Mouse (Mus musculus) MEL (cell line): ENCODE data around the gene 1500009C09Rik. TPM values are rescaled to one million over a fixed set of nuclear protein-coding genes. Genes with fewer than 3 reads are reported as not detected.

Experiments used
- DNase-seq: peaks from one replicate; pipeline ENCODE4 v3.0.0; 2011; ENCODE audit warnings: low read depth, low spot score
- H3K27ac ChIP-seq: 2 replicates; pipeline ENCODE4 v1.5.1; 2012; ENCODE audit warnings: low read depth, mild to moderate bottlenecking, control low read depth, low read length, moderate library complexity; ENCODE audit not compliant: control insufficient read depth
- H3K27me3 ChIP-seq, 2 experiments: fragments of 150-350 bp in 1 of 2; sonication (generic) in 1 of 2; 2 replicates each; pipeline ENCODE4 v1.6.1; 2012; ENCODE audit warnings: low read length in 2 of 2, mild to moderate bottlenecking in 2 of 2, improper control_type of control experiment in 1 of 2, moderate library complexity in 1 of 2; ENCODE audit not compliant: insufficient read depth in 2 of 2, control insufficient read depth in 1 of 2
- H3K36me3 ChIP-seq, 2 experiments: 2 replicates each; pipeline ENCODE4 v1.6.1; 2012 to 2014; ENCODE audit warnings: low read length in 2 of 2, improper control_type of control experiment in 1 of 2, inconsistent platforms in 1 of 2, mild to moderate bottlenecking in 1 of 2; ENCODE audit not compliant: insufficient read depth in 2 of 2, control insufficient read depth in 1 of 2
- H3K4me1 ChIP-seq, 2 experiments: fragments of 150-350 bp in 1 of 2; sonication (generic) in 1 of 2; 2 replicates each; pipeline ENCODE4 v1.6.1; 2012; ENCODE audit warnings: low read length in 2 of 2, improper control_type of control experiment in 1 of 2, mild to moderate bottlenecking in 1 of 2; ENCODE audit not compliant: insufficient read depth in 2 of 2, control insufficient read depth in 1 of 2
- H3K4me3 ChIP-seq, 2 experiments: fragments of 150-350 bp in 1 of 2; sonication (generic) in 1 of 2; 2 replicates each; pipeline ENCODE4 v1.5.1; 2012; ENCODE audit warnings: low read depth in 2 of 2, low read length in 2 of 2, mild to moderate bottlenecking in 2 of 2, moderate library complexity in 2 of 2, control low read depth in 1 of 2, improper control_type of control experiment in 1 of 2; ENCODE audit not compliant: control insufficient read depth in 1 of 2, insufficient read depth in 1 of 2
- H3K79me2 ChIP-seq: 2 replicates; pipeline ENCODE4 v1.6.1; 2012; ENCODE audit warnings: mild to moderate bottlenecking, low read length, moderate library complexity; ENCODE audit not compliant: control insufficient read depth, poor library complexity, insufficient read depth
- H3K9ac ChIP-seq: 2 replicates; pipeline ENCODE4 v1.6.1; 2012; ENCODE audit warnings: low read depth, mild to moderate bottlenecking, control low read depth, low read length, moderate library complexity; ENCODE audit not compliant: control insufficient read depth, poor library complexity, severe bottlenecking
- H3K9me3 ChIP-seq: fragments of 150-350 bp; sonication (generic); replicated peaks from 2 replicates; pipeline ENCODE4 v1.6.1; 2012; ENCODE audit warnings: mild to moderate bottlenecking, low read length, improper control_type of control experiment, moderate library complexity; ENCODE audit not compliant: insufficient read depth
- BHLHE40 ChIP-seq: IDR thresholded peaks from 2 replicates; pipeline ENCODE4 v1.6.1; 2012; ENCODE audit warnings: low read depth, mild to moderate bottlenecking, inconsistent platforms, low read length, improper control_type of control experiment, borderline replicate concordance
- CHD1 ChIP-seq: IDR thresholded peaks from 2 replicates; pipeline ENCODE4 v1.6.1; 2012; ENCODE audit warnings: low read depth, mild to moderate bottlenecking, inconsistent platforms, low read length, improper control_type of control experiment
- CHD2 ChIP-seq: IDR thresholded peaks from 2 replicates; pipeline ENCODE4 v1.6.1; 2011; ENCODE audit warnings: low read length, improper control_type of control experiment
- CTCF ChIP-seq, 3 experiments: IDR thresholded peaks in 2 of 3; conservative IDR thresholded peaks in 1 of 3; 2 replicates each; pipeline ENCODE4 v1.5.1; 2011 to 2012; ENCODE audit warnings: low read length in 3 of 3, low read depth in 2 of 3, mild to moderate bottlenecking in 2 of 3, improper control_type of control experiment in 1 of 3, inconsistent platforms in 1 of 3, mixed read lengths in 1 of 3, moderate library complexity in 1 of 3; ENCODE audit not compliant: control insufficient read depth in 1 of 3, insufficient read depth in 1 of 3, poor library complexity in 1 of 3, severe bottlenecking in 1 of 3
- E2F4 ChIP-seq: IDR thresholded peaks from 2 replicates; pipeline ENCODE4 v1.6.1; 2011; ENCODE audit warnings: low read depth, low read length, improper control_type of control experiment, borderline replicate concordance
- ETS1 ChIP-seq: IDR thresholded peaks from 2 replicates; pipeline ENCODE4 v1.6.1; 2012; ENCODE audit warnings: low read depth, mild to moderate bottlenecking, inconsistent platforms, low read length, improper control_type of control experiment, moderate library complexity
- GABPA ChIP-seq: IDR thresholded peaks from 2 replicates; pipeline ENCODE4 v1.6.1; 2012; ENCODE audit warnings: low read depth, mild to moderate bottlenecking, inconsistent platforms, low read length, improper control_type of control experiment, moderate library complexity
- HCFC1 ChIP-seq: IDR thresholded peaks from 2 replicates; pipeline ENCODE4 v1.6.1; 2012; ENCODE audit warnings: low read depth, mild to moderate bottlenecking, inconsistent platforms, low read length, improper control_type of control experiment, moderate library complexity
- JUND ChIP-seq: IDR thresholded peaks from 2 replicates; pipeline ENCODE4 v1.6.1; 2011; ENCODE audit warnings: low read depth, mild to moderate bottlenecking, improper control_type of control experiment, low read length
- MAX ChIP-seq: IDR thresholded peaks from 2 replicates; pipeline ENCODE4 v1.6.1; 2011; ENCODE audit warnings: low read length, improper control_type of control experiment
- MAZ ChIP-seq: IDR thresholded peaks from 2 replicates; pipeline ENCODE4 v1.6.1; 2012; ENCODE audit warnings: low read depth, mild to moderate bottlenecking, inconsistent platforms, low read length, improper control_type of control experiment
- MXI1 ChIP-seq: IDR thresholded peaks from 2 replicates; pipeline ENCODE4 v1.6.1; 2011; ENCODE audit warnings: mild to moderate bottlenecking, low read depth, low read length, improper control_type of control experiment
- MYC ChIP-seq: IDR thresholded peaks from 2 replicates; pipeline ENCODE4 v1.6.1; 2011; ENCODE audit warnings: low read depth, mild to moderate bottlenecking, low read length, improper control_type of control experiment, moderate library complexity
- NELFE ChIP-seq: IDR thresholded peaks from 2 replicates; pipeline ENCODE4 v1.6.1; 2011; ENCODE audit warnings: low read depth, low read length, improper control_type of control experiment
- NRF1 ChIP-seq: IDR thresholded peaks from 2 replicates; pipeline ENCODE4 v1.6.1; 2014; ENCODE audit warnings: low read depth, mild to moderate bottlenecking, inconsistent platforms, low read length, improper control_type of control experiment, moderate library complexity; ENCODE audit not compliant: poor library complexity, insufficient read depth, severe bottlenecking
- POLR2AphosphoS2 ChIP-seq: IDR thresholded peaks from 2 replicates; pipeline ENCODE4 v1.6.1; 2011; ENCODE audit warnings: low read length, improper control_type of control experiment
- RAD21 ChIP-seq: IDR thresholded peaks from 2 replicates; pipeline ENCODE4 v1.6.1; 2011; ENCODE audit warnings: mild to moderate bottlenecking, low read depth, low read length, improper control_type of control experiment
- RCOR1 ChIP-seq: IDR thresholded peaks from 2 replicates; pipeline ENCODE4 v1.6.1; 2012; ENCODE audit warnings: low read depth, mild to moderate bottlenecking, inconsistent platforms, low read length, improper control_type of control experiment
- SMC3 ChIP-seq: IDR thresholded peaks from 2 replicates; pipeline ENCODE4 v1.6.1; 2011; ENCODE audit warnings: low read depth, low read length, improper control_type of control experiment
- TAL1 ChIP-seq: IDR thresholded peaks from 2 replicates; pipeline ENCODE4 v1.6.1; 2012; ENCODE audit warnings: mild to moderate bottlenecking, inconsistent platforms, low read length, moderate library complexity, mixed read lengths
- TBP ChIP-seq: IDR thresholded peaks from 2 replicates; pipeline ENCODE4 v1.8.0; 2011; ENCODE audit warnings: low read depth, low read length, improper control_type of control experiment
- TCF12 ChIP-seq: IDR thresholded peaks from 2 replicates; pipeline ENCODE4 v1.6.1; 2014; ENCODE audit warnings: low read depth, mild to moderate bottlenecking, inconsistent platforms, low read length, improper control_type of control experiment, moderate library complexity
- USF1 ChIP-seq: IDR thresholded peaks from 2 replicates; pipeline ENCODE4 v1.6.1; 2014; ENCODE audit warnings: low read depth, mild to moderate bottlenecking, inconsistent platforms, low read length, improper control_type of control experiment, moderate library complexity
- USF2 ChIP-seq, 2 experiments: IDR thresholded peaks; 2 replicates each; pipeline ENCODE4 v1.6.1; 2011 to 2012; ENCODE audit warnings: improper control_type of control experiment in 2 of 2, low read length in 2 of 2, borderline replicate concordance in 1 of 2, inconsistent platforms in 1 of 2, low read depth in 1 of 2, mild to moderate bottlenecking in 1 of 2; ENCODE audit not compliant: insufficient read depth in 1 of 2
- ZC3H11A ChIP-seq: IDR thresholded peaks from 2 replicates; pipeline ENCODE4 v1.6.1; 2012; ENCODE audit warnings: low read depth, mild to moderate bottlenecking, inconsistent platforms, low read length, improper control_type of control experiment
- ZKSCAN1 ChIP-seq: IDR thresholded peaks from 2 replicates; pipeline ENCODE4 v1.6.1; 2012; ENCODE audit warnings: low read depth, mild to moderate bottlenecking, inconsistent platforms, low read length, improper control_type of control experiment, moderate library complexity
- ZNF384 ChIP-seq: IDR thresholded peaks from 2 replicates; pipeline ENCODE4 v1.6.1; 2012; ENCODE audit warnings: low read depth, mild to moderate bottlenecking, inconsistent platforms, low read length, improper control_type of control experiment
- polyA plus RNA-seq, 2 experiments: library from polyadenylated mRNA; stranded (reverse) in 1 of 2; unstranded in 1 of 2; fragments of >175 nt in 1 of 2; fragments of >200 nt in 1 of 2; gene quantifications; 2 replicates each; pipeline versions ENCODE4 v1.2.1 to v1.2.4; 2012; ENCODE audit warnings: low replicate concordance in 2 of 2, low read depth in 1 of 2; ENCODE audit not compliant: insufficient read length in 2 of 2, insufficient read depth in 1 of 2, missing spikeins in 1 of 2
- total RNA-seq: library from RNA; depleted of rRNA; stranded (reverse); fragments of 300-350 nt; gene quantifications from 2 replicates; pipeline ENCODE4 v1.2.3, GENCODE M21; 2012

1500009C09Rik gene
- total and polyA plus RNA-seq, 3 experiments = not detected

DNA sequence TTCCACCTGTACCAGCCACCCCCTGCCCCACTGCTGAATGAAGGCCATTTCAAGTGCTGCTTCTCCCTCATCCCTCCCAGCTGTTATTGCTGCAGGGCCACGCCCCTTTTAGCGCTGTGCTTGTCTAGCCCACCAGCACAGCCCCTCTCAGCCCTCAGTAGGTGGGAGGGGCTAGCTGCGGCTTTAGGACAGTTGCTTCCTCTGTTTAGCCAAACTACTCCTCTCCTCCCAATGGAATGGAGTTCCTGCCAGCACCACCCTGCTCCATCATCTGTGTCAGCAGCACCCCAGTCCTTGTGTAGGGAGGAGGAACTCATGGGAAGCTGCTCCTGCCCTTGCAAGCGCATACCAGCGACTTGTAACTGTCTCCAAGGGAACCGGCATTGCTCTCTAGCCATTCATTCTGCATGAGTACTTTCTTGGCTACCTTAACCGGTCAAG is 41.1 kb downstream of the 1500009C09Rik start:
- Histone ChIP-seq H3K4me1 (no peaks in the 10 kb centered on the region), H3K36me3 (no peaks in the 10 kb centered on the region), H3K9me3 (no peaks in the 10 kb centered on the region), H3K27me3 (peaks cover 7 to 8% of the 10 kb centered on the region in 2 experiments), H3K4me3 (no peak overlapping the region), H3K9ac (no peak overlapping the region), H3K27ac (no peak overlapping the region), H3K79me2 (no peaks in the 10 kb centered on the region)
- TF ChIP-seq RCOR1 (no peak), GABPA (no peak), E2F4 (no peak), POLR2AphosphoS2 (no peak), TBP (no peak), USF1 (no peak), HCFC1 (no peak), JUND (no peak), ZC3H11A (no peak), ETS1 (no peak), MYC (no peak), MXI1 (no peak), USF2 (IDR thresholded peaks at IDR 0.05; ENCODE audit: borderline replicate concordance in 1 of 2, insufficient read depth in 1 of 2, low read depth in 1 of 2, low read length in 2 of 2) (no peak), MAX (no peak), BHLHE40 (no peak), ZKSCAN1 (no peak), NRF1 (no peak), RAD21 (no peak), CHD1 (no peak), TCF12 (no peak)
- no peak for DNase-seq

DNA sequence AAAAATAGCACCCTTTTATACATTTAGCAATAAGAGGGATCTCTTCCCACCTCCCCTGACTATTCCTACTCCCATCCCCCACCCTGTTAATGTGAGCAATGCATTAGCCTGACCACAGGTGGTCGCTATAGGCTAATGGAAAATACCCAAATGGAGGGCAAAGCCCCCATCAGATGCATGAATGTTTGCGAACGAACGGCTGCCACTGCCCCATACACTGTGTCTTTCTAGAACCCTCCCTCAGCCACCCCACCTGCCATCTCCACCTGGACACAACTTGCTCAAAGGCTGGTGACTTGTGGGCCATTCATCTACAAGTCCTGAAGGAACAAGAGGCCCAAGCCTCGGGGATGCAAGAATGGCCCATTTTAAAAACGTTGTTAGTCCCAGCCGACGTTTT is 41.9 kb downstream of the 1500009C09Rik start:
- Histone ChIP-seq H3K27ac (no peak overlapping the region), H3K27me3 (peaks cover 5 to 6% of the 10 kb centered on the region in 2 experiments), H3K79me2 (no peaks in the 10 kb centered on the region), H3K9ac (no peak overlapping the region), H3K4me1 (no peaks in the 10 kb centered on the region), H3K36me3 (no peaks in the 10 kb centered on the region), H3K4me3 (no peak overlapping the region), H3K9me3 (no peaks in the 10 kb centered on the region)
- peak; percentile 21 for DNase-seq
- TF ChIP-seq CTCF (IDR thresholded peaks at IDR 0.05 in 2 of 3, conservative IDR thresholded peaks at IDR 0.05 in 1 of 3; ENCODE audit: control insufficient read depth in 1 of 3, insufficient read depth in 1 of 3, low read depth in 2 of 3, low read length in 3 of 3, poor library complexity in 1 of 3, severe bottlenecking in 1 of 3) (peak; percentile 37 to 66 (median 50)), MAZ (0 out of 2 replicates have a peak, but pooled peaks have one; percentile 29), ZNF384 (no peak), SMC3 (peak; percentile 65), TCF12 (no peak), RAD21 (peak; percentile 77), NRF1 (no peak), ZKSCAN1 (no peak), ZC3H11A (peak; percentile 63), ETS1 (no peak), NELFE (no peak), RCOR1 (no peak), TAL1 (no peak), CHD2 (peak; percentile 53; the same call in 1 of the 2 replicates), BHLHE40 (peak; percentile 32; the same call in 1 of the 2 replicates), JUND (no peak)
- TF ChIP-seq, all 39 proteins: peak for 7
